Mouse (Mus musculus) cerebellum, adult 11-12 months (tissue): ENCODE results near the gene Olfr1378.

Experiments
- DNase-seq: peaks from one replicate; pipeline ENCODE4 v3.0.0; 2022

Olfr1378 gene

DNA sequence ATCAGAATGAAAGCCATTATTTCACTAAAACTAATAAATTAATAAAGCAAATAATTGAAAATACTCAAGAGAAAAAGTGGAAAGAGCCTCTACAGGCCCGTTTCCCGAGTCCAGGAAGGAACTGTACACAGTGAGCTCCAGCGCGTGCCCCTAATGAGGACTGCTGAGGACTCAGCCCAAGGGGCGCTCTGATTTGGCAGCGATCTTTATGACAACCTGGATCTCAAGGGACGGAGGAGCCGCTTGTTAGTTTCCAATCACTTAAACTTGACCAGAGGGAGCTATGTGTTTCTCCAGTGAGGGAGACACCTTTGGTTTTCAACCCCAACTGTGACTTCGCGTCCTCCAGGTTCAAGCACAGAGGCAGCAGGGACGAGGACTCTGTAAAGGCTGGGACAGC is at the start of gene Olfr1378:
Gene Olfr1378 (plus strand): TSS at position 301 of the 400 bp plus-strand sequence.
- no peak for DNase-seq

DNA sequence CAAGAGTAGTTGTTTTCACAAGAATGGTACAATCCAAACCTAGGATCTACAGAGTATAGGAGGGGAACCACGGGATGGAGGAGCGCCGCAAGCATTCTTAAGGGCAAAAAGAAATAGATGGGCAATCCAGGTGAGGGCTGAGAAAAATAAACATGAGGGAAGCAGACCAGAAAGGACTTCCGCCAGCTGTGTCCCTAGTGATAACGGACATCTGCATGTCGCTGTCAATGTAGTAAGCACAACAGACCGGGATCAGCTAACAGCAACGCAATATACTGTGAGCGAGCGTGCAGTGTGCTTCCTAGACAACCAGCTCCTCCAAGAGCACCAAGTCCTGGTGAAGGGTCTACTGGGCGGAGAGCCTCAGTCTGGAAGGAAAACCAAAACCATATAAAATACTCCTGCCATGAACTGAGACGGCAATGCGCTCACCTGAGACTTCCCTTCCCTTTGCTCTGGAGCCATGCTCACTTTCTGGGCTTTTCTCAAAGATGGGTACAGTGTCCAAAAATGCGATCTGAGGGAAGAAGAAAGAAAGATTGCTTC is 35.8 kb upstream of the Olfr1378 start:
- DNase-seq: no peak

DNA sequence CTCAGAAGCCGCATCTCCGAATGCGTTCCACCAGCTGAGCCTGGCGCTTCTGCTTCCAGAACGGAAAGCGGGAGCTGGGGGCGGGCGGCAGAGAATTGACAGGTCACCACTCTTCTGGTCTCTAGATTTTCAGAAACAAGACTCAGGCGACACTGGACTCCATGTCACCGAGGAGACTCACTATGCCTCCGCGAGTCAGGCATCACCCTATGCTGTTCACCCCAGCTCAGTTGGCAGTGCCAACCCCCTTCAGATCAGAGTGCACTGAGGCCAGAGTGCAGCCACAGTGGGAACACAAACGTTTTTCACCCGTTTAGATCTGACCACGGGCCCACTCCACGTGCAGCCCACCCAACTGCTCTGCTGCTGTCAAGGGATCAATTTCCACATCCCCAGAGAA is 35.3 kb upstream of the Olfr1378 start:
- DNase-seq: no peak

DNA sequence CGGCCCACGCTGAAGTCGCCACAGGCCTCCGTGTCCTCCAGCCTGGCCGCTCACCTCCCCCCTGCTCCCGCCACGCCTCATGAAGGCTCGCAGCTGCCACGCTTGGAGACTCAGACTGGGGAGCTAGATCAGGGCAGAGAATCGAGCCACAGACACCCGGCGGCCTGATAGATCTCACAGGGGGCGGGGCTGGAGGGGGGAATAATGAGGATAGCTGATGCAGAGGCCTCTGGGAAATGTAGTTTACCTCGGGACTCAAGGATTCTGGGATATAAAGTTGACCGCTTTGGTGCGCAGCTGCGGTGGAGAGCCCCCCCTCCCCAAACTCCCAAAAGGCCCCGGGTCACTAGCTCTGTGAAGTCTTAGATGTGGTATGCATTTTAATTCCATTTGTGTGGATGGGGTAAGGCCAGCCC is 34.9 kb upstream of the Olfr1378 start, which contains the start of gene Zfp354b:
Gene Zfp354b (minus strand): TSS at position 183 of the 416 bp plus-strand sequence.
- peak; percentile 90 for DNase-seq

GRCm38 (mm10) chr11:50932040-50932439 is 34.3 kb upstream of the Olfr1378 start:
- DNase-seq: no peak

GRCm38 (mm10) chr11:50938435-50938834 is 27.9 kb upstream of the Olfr1378 start:
- no peak for DNase-seq

DNA sequence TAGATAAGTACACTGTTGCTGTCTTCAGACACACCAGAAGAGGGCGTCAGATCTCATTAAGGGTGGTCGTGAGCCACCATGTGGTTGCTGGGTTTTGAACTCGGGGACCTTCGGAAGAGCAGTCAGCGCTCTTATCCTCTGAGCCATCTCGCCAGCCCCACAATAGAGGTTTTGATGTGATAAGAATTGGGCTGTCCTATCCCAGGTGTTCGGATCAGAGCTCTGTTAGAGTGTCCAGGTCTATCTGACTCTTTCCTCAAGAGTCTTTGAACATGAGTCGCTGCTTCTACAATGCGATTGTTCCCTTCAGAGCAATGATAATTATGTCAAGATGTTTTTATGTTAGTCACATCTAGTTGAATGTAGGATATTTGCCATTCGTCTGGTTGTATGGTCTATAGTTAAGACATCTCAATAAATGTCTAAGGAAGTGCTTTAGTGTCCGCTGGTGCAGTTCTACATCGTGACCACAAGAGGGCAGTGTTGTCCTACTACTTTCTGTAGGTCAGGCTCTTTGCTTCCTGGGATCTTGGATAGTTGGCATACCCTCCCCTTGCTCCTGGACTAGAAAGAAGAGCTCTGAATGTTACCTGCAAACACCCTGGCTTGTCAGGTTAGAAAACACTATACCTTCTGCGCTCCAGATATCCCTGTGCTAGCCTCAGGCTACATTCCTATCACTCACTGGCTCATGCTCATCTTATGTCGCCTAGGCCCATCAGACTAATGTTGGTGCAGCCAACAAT is 26.5 kb upstream of the Olfr1378 start:
- DNase-seq: no peak

GRCm38 (mm10) chr11:50942386-50942785 is 23.9 kb upstream of the Olfr1378 start:
- DNase-seq: no peak

DNA sequence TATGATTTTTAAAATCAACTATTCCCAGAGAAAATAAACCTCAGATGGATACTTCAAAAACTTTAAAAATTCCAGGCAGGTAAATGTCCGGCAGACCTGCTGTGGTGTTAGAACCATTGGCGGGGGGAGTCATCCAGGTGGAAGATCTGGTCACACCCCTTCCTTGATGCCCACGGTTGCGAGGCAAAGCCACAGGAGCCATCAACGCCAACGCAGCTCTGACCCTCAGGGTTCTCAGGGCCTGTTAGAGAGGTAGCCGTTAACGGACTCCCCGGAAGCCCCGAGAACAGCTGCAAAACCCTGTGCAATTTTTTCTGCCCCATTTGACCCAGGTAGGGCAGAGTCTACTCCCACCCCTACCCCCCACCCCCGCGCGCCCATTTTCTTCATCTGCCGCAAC is 22.8 kb upstream of the Olfr1378 start, which contains the start of gene 4933414I15Rik:
Gene 4933414I15Rik (minus strand): TSS at position 260 of the 400 bp plus-strand sequence.
- no peak for DNase-seq

GRCm38 (mm10) chr11:50952290-50952689 is 14.0 kb upstream of the Olfr1378 start:
- DNase-seq: no peak

DNA sequence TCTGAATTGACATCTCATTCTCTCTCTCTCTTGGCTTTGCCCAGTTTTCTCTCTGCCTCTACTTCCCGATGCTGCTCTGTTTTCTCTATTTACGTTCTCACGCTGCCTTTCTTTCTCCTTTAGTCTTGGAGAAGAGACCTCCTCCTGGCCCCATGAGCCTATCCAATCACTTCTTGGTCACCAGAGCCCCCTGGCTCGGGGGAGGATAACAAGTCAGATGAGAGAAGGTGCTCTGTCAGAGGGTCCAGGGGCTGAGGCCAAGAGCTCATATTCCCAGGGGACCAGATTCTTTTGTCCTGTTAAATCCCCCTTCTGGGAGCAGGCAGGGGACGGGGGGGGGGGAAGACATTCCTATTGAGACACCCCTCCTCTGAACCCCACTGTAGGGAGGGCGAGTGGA is 12.7 kb upstream of the Olfr1378 start, which contains the start of gene Prop1:
Gene Prop1 (minus strand): TSS at position 101 of the 400 bp plus-strand sequence.
- no peak for DNase-seq

GRCm38 (mm10) chr11:50964886-50965285 is 1.4 kb upstream of the Olfr1378 start:
- no peak for DNase-seq

DNA sequence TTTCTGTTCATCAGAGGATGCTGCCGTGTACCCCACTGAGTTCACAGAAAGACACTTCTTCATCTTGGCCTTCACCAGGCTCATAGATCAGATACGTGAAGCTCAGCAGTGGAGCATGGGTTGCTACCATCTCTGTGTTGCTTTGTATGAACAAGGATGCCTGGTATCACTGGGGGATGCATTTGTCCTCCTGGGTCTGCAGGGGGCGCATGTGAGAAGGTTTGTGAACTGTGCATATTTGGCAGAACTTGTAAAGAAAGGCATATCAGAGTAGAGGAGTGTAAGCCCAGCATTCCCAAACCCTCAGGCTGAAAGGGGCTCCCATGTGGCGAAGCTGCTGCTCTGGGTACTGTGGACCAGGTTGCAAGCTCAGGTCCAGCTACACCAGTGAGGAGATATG is 10.9 kb downstream of the Olfr1378 start:
- DNase-seq: no peak

DNA sequence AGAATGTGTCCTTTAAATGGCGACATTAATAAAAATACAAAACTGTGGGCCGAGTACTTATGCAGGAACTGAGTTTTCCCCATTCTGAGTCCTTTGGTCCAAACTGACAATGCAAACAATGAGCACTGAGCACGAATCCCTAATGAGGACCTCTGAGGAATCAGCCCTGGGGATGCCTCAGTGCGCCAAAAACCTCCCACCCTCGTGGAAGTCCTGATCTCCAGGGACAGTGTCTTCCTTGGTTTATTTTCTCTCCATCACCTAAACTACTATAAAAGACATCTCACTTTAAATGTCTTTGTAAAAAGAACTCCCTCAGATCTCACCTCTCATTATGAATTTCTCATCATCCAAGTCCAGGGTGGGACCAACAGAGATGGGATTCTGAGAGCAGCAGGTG is 15.3 kb downstream of the Olfr1378 start, which contains the start of gene Olfr1377:
Gene Olfr1377 (plus strand): TSS at position 301 of the 400 bp plus-strand sequence.
- DNase-seq: no peak

- no peak for DNase-seq
These were observed 37.0 kb downstream of the Olfr1378 start, which contains the start of gene Olfr51 for GRCm38 (mm10) chr11:51003296-51003695. Gene Olfr51, plus strand, starts transcription at chr11:51003596.

DNA sequence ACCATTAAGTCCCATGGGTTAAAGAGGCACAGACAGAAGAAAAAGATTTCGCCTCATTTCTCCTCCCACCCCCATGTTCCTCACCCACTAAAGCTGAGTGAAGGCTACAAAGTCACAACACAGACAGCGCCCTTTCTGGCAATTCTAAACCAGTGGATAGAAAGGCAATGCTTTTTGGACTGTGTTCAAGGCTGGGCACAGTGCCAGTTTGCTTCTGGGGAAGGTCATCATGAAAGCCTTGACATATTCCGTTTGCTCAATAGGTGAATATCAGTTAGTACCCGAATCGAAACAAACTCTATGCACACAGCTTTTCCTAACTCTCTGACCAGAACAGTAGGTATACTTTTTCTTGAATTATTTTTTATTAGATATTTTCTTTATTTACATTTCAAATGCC is 45.5 kb downstream of the Olfr1378 start:
- no peak for DNase-seq

- DNase-seq: no peak
These were observed 47.6 kb downstream of the Olfr1378 start, which contains the start of gene Olfr54 for GRCm38 (mm10) chr11:51013936-51014335. Gene Olfr54, plus strand, starts transcription at chr11:51014236.

DNA sequence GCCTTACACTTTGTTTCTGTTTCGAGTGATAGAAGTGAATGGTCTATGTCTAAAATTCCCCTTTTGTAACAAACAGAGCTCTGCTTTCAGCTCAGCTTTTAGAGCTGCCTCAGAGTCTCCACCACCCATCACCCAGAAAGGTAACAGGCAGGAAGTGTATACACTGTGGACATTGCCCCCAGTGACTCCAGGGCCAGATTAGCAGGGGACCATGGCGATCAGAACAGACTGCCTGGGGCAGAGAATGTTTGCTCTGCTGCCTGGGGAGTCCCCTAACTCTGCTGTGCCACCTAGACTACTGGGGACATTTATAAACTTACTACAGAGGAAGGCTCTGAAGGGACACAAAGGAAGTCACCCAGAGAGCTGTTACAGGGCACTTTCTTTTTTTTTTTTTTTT is 50.0 kb downstream of the Olfr1378 start:
- no peak for DNase-seq
